Mouse (Mus musculus): ENCODE results near the gene Tex13c2. TPM values are rescaled to one million over a fixed set of nuclear protein-coding genes. Genes with fewer than 3 reads are reported as not detected.

The Tex13c2 gene
- not detected in 2 replicates for polyA plus RNA-seq (2016; fragmentation: Nextera tagmentation; extraction: Ambion mirVana)

- H3K4me3 ChIP-seq, result no peak within 1 kb of the TSS
- DNase-seq (ENCODE audit: low spot score), result no peak
- no peaks in the 10 kb centered on the region for H3K4me1 ChIP-seq
- H3K27me3 ChIP-seq (replicated peaks; ENCODE audit: low read depth, poor library complexity, severe bottlenecking), result no peaks in the 10 kb centered on the region
- H3K36me3 ChIP-seq (replicated peaks), result no peaks in the 10 kb centered on the region
- 89% methylated on average over 16 of the region's 16 CpGs for WGBS
- H3K9me3 ChIP-seq, result peaks cover 4% of the 10 kb centered on the region; the same call in 1 of the 2 replicates
- H3K27ac ChIP-seq (replicated peaks), result no peak within 1 kb of the TSS
Measured at GRCm38 (mm10) chrX:42489446-42489845, at the start of gene Tex13c2. Gene Tex13c2 (plus strand): TSS chrX:42489691.

DNA sequence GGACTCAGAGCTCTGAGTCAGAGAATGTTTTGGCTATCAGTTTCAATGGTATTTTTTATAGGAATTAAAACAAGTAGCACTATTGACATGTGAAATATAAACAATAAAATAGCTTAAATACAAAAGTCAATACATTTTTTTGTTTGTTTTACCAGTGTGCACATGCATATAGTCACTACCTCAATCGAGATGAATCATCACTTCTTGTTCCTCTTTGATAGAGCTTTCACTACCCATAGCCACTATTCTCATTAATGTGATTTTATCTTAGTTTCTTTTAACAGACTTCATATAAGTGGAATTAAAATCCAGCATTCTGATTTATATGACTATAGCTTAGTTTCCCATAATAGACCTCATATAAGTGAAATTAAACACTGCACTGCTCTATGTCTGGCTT lies 39.2 kb upstream of the Tex13c2 start:
- Histone ChIP-seq H3K27ac (replicated peaks) (no peak overlapping the region), H3K27me3 (replicated peaks; ENCODE audit: low read depth, poor library complexity, severe bottlenecking) (no peaks in the 10 kb centered on the region), H3K4me1 (no peaks in the 10 kb centered on the region), H3K36me3 (replicated peaks) (no peaks in the 10 kb centered on the region), H3K9me3 (no peaks in the 10 kb centered on the region), H3K4me3 (no peak overlapping the region)
- 89% methylated on average over 1 of the region's 1 CpGs for WGBS
- DNase-seq (ENCODE audit: low spot score), result no peak

GRCm38 (mm10) chrX:42453001-42453400 lies 36.5 kb upstream of the Tex13c2 start:
- Histone ChIP-seq H3K27me3 (replicated peaks; ENCODE audit: low read depth, poor library complexity, severe bottlenecking) (no peaks in the 10 kb centered on the region), H3K36me3 (replicated peaks) (no peaks in the 10 kb centered on the region), H3K4me3 (no peak overlapping the region), H3K9me3 (no peaks in the 10 kb centered on the region), H3K27ac (replicated peaks) (no peak overlapping the region), H3K4me1 (no peaks in the 10 kb centered on the region)
- 91% methylated on average over 1 of the region's 1 CpGs for WGBS
- DNase-seq (ENCODE audit: low spot score), result no peak

GRCm38 (mm10) chrX:42454533-42454932 lies 35.0 kb upstream of the Tex13c2 start:
- no peak for DNase-seq (ENCODE audit: low spot score)
- 84% methylated on average over 7 of the region's 7 CpGs for WGBS
- H3K27ac ChIP-seq (replicated peaks), result no peak overlapping the region
- no peaks in the 10 kb centered on the region for H3K4me1 ChIP-seq
- H3K9me3 ChIP-seq, result no peaks in the 10 kb centered on the region
- H3K4me3 ChIP-seq, result no peak overlapping the region
- H3K27me3 ChIP-seq (replicated peaks; ENCODE audit: low read depth, poor library complexity, severe bottlenecking), result no peaks in the 10 kb centered on the region
- H3K36me3 ChIP-seq (replicated peaks), result no peaks in the 10 kb centered on the region

- H3K9me3 ChIP-seq, result peaks cover 4% of the 10 kb centered on the region; the same call in 1 of the 2 replicates
- WGBS, result 93% methylated on average over 8 of the region's 8 CpGs
- H3K27me3 ChIP-seq (replicated peaks; ENCODE audit: low read depth, poor library complexity, severe bottlenecking), result no peaks in the 10 kb centered on the region
- H3K4me3 ChIP-seq, result no peak overlapping the region
- DNase-seq (ENCODE audit: low spot score), result no peak
- no peaks in the 10 kb centered on the region for H3K36me3 ChIP-seq (replicated peaks)
- no peak overlapping the region for H3K27ac ChIP-seq (replicated peaks)
- H3K4me1 ChIP-seq, result no peaks in the 10 kb centered on the region
Measured at GRCm38 (mm10) chrX:42490336-42490735, 845 bp downstream of the Tex13c2 start.

- no peak overlapping the region for H3K27ac ChIP-seq (replicated peaks)
- no peak for DNase-seq (ENCODE audit: low spot score)
- H3K9me3 ChIP-seq, result no peaks in the 10 kb centered on the region
- H3K4me3 ChIP-seq, result no peak overlapping the region
- H3K27me3 ChIP-seq (replicated peaks; ENCODE audit: low read depth, poor library complexity, severe bottlenecking), result no peaks in the 10 kb centered on the region
- no peaks in the 10 kb centered on the region for H3K36me3 ChIP-seq (replicated peaks)
- H3K4me1 ChIP-seq, result no peaks in the 10 kb centered on the region
Measured at GRCm38 (mm10) chrX:42500538-42500937, 11.0 kb downstream of the Tex13c2 start.

DNA sequence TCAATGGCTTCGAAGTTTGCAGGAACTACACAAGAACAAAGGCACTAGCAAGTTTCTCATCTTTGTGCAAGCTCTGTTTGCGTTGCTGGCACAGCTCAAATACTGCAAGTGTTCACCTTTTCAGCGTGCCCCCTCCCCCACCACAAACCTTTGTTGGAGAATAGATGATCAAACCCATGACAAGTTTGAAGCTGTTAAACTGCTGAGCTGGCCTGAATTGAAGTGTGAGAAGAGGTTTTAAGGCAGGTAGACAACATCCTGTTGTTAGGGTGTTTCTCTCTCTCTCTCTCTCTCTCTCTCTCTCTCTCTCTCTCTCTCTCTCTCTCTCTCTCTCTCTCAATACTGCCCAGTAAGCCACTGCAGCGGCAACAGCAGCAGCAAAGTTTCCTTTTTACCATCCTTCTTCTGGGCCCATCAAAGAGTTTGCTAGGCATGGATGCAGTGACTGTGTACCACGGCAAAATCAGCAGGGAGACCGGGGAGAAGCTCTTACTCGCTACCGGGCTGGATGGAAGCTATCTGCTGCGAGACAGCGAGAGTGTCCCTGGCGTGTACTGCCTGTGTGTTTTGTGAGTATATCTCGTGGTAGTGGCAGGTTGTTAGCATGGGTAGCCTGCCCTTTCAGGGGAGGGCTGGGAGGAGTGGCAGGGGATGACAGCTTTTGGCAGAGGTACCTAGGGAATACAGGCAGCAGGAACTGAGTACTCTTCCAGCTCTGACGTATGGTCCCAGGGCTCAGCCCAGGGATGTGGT lies 13.0 kb downstream of the Tex13c2 start, which contains the start of gene Sh2d1a:
Gene Sh2d1a, plus strand, starts transcription at position 163 of the 753 bp plus-strand sequence.
- Histone ChIP-seq H3K9me3 (no peaks in the 10 kb centered on the region), H3K4me1 (no peaks in the 10 kb centered on the region), H3K4me3 (no peak within 1 kb of the TSS), H3K27ac (replicated peaks) (no peak within 1 kb of the TSS), H3K27me3 (replicated peaks; ENCODE audit: low read depth, poor library complexity, severe bottlenecking) (no peaks in the 10 kb centered on the region), H3K36me3 (replicated peaks) (no peaks in the 10 kb centered on the region)
- DNase-seq (ENCODE audit: low spot score), result no peak
- WGBS, result 77% methylated on average over 13 of the region's 13 CpGs

DNA sequence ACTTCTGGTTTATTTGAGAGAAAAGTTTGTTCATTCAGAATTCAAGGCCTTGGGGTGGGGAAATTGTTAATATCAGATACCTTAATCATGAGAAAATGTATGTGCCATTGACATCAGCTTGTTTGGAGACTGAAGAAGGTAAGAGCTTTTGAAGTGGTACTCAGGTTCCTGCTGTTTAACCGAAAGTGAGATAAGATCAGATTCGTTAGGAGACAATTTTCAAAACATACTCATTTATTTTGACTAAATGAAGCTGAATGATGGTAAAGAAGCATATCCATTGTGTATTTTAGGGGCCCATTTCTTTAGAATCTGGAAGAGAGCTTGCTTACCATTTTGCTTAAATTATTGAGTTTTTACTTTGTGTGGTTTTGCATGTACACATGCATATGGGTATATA lies 21.6 kb downstream of the Tex13c2 start:
- no peak for DNase-seq (ENCODE audit: low spot score)
- Histone ChIP-seq H3K27me3 (replicated peaks; ENCODE audit: low read depth, poor library complexity, severe bottlenecking) (no peaks in the 10 kb centered on the region), H3K9me3 (no peaks in the 10 kb centered on the region), H3K4me3 (no peak overlapping the region), H3K27ac (replicated peaks) (no peak overlapping the region), H3K4me1 (no peaks in the 10 kb centered on the region), H3K36me3 (replicated peaks) (no peaks in the 10 kb centered on the region)
- 83% methylated on average over 2 of the region's 2 CpGs for WGBS

DNA sequence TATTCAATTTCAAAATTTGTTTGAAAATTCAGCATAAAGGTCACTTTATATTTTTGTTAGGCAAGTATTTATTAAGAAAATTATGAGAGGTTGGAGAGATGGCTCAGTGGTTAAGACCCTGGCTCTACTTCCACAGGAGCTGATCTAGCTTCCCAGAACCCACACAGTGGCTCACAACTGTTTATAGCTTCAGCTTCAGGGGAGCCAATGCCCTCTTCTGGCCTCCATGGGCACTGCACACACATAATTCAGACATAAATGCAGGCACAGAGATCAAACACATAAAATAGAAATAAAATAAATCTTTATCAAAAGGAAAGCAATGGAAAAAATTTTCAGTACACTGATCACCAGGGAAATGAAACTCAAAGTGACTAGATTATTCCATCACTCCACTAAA lies 23.1 kb downstream of the Tex13c2 start:
- no peak for DNase-seq (ENCODE audit: low spot score)
- H3K36me3 ChIP-seq (replicated peaks), result no peaks in the 10 kb centered on the region
- H3K4me3 ChIP-seq, result no peak overlapping the region
- no peaks in the 10 kb centered on the region for H3K27me3 ChIP-seq (replicated peaks; ENCODE audit: low read depth, poor library complexity, severe bottlenecking)
- H3K9me3 ChIP-seq, result no peaks in the 10 kb centered on the region
- no peak overlapping the region for H3K27ac ChIP-seq (replicated peaks)
- no peaks in the 10 kb centered on the region for H3K4me1 ChIP-seq

- no peak overlapping the region for H3K27ac ChIP-seq (replicated peaks)
- 87% methylated on average over 2 of the region's 2 CpGs for WGBS
- no peak for DNase-seq (ENCODE audit: low spot score)
- H3K4me1 ChIP-seq, result no peaks in the 10 kb centered on the region
- no peaks in the 10 kb centered on the region for H3K27me3 ChIP-seq (replicated peaks; ENCODE audit: low read depth, poor library complexity, severe bottlenecking)
- H3K9me3 ChIP-seq, result no peaks in the 10 kb centered on the region
- no peaks in the 10 kb centered on the region for H3K36me3 ChIP-seq (replicated peaks)
- no peak overlapping the region for H3K4me3 ChIP-seq
Measured at GRCm38 (mm10) chrX:42522868-42523267, 33.4 kb downstream of the Tex13c2 start.

DNA sequence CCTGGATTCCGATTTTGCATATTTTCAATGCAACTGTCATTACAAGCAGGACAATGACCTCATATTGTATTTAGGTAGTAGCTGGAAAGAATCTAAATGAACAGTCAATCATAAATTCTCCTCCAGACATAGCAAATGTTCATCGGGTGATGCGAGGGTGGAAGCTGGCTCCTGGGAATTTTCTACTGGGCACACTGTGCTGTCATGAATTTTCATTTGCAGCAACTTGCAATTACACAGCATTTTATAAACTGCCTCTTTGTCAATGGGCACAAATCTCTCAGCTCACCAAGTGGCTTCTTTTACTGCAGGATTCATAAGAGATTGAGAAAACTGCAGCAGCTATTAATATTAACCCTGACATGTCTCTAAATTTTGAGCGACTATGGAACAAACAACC lies 41.2 kb downstream of the Tex13c2 start:
- Histone ChIP-seq H3K27ac (replicated peaks) (no peak overlapping the region), H3K4me3 (no peak overlapping the region), H3K36me3 (replicated peaks) (no peaks in the 10 kb centered on the region), H3K4me1 (no peaks in the 10 kb centered on the region), H3K27me3 (replicated peaks; ENCODE audit: low read depth, poor library complexity, severe bottlenecking) (no peaks in the 10 kb centered on the region), H3K9me3 (no peaks in the 10 kb centered on the region)
- no peak for DNase-seq (ENCODE audit: low spot score)
- WGBS, result 82% methylated on average over 4 of the region's 4 CpGs

- no peak for DNase-seq (ENCODE audit: low spot score)
- no peak overlapping the region for H3K4me3 ChIP-seq
- no peaks in the 10 kb centered on the region for H3K4me1 ChIP-seq
- 40% methylated on average over 3 of the region's 3 CpGs for WGBS
- H3K36me3 ChIP-seq (replicated peaks), result no peaks in the 10 kb centered on the region
- H3K9me3 ChIP-seq, result no peaks in the 10 kb centered on the region
- H3K27me3 ChIP-seq (replicated peaks; ENCODE audit: low read depth, poor library complexity, severe bottlenecking), result no peaks in the 10 kb centered on the region
- no peak overlapping the region for H3K27ac ChIP-seq (replicated peaks)
Measured at GRCm38 (mm10) chrX:42540030-42540755, 50.7 kb downstream of the Tex13c2 start.

- WGBS, result 39% methylated on average over 5 of the region's 5 CpGs
- Histone ChIP-seq H3K27ac (replicated peaks) (no peak overlapping the region), H3K4me3 (no peak overlapping the region), H3K9me3 (no peaks in the 10 kb centered on the region), H3K36me3 (replicated peaks) (no peaks in the 10 kb centered on the region), H3K4me1 (no peaks in the 10 kb centered on the region), H3K27me3 (replicated peaks; ENCODE audit: low read depth, poor library complexity, severe bottlenecking) (no peaks in the 10 kb centered on the region)
- peak; percentile 50 for DNase-seq (ENCODE audit: low spot score)
Measured at GRCm38 (mm10) chrX:42540756-42541053, 51.2 kb downstream of the Tex13c2 start.
